Mouse (Mus musculus) bone marrow macrophage, adult 2 months (primary cell): ENCODE results near the gene H3f3a. TPM values are rescaled to one million over a fixed set of nuclear protein-coding genes. Genes with fewer than 3 reads are reported as not detected.

Experiments used
- H3K27ac ChIP-seq: 2 replicates; pipeline ENCODE4 v1.5.1; 2012; ENCODE audit warnings: low read depth, low read length; ENCODE audit not compliant: insufficient read depth
- H3K4me1 ChIP-seq: 2 replicates; pipeline ENCODE4 v1.6.1; 2012; ENCODE audit warnings: low read length; ENCODE audit not compliant: control insufficient read depth, insufficient read depth
- H3K4me3 ChIP-seq: 2 replicates; pipeline ENCODE4 v1.5.1; 2012; ENCODE audit warnings: mild to moderate bottlenecking, low read length, moderate library complexity; ENCODE audit not compliant: insufficient read depth
- CTCF ChIP-seq: IDR thresholded peaks from 2 replicates; pipeline ENCODE4 v1.5.1; 2012; ENCODE audit warnings: low read depth, mild to moderate bottlenecking, low read length, moderate library complexity
- POLR2A ChIP-seq: IDR thresholded peaks from 2 replicates; pipeline ENCODE4 v1.6.1; 2012; ENCODE audit warnings: mild to moderate bottlenecking, low read depth, low read length, borderline replicate concordance
- polyA plus RNA-seq: library from polyadenylated mRNA; stranded (reverse); fragments of >200 nt; gene quantifications from 2 replicates; pipeline ENCODE4 v1.2.4, GENCODE M21; 2012; ENCODE audit not compliant: missing spikeins, insufficient read depth, insufficient read length

The H3f3a gene
- polyA plus RNA-seq, 1 experiment = 1,000 TPM

GRCm38 (mm10) chr1:180823716-180824115 lies 10.0 kb upstream of the H3f3a start:
- Histone ChIP-seq H3K4me1 (peaks cover 27% of the 10 kb centered on the region), H3K4me3 (no peak overlapping the region), H3K27ac (no peak overlapping the region)
- TF ChIP-seq POLR2A = no peak
- TF ChIP-seq CTCF = no peak

DNA sequence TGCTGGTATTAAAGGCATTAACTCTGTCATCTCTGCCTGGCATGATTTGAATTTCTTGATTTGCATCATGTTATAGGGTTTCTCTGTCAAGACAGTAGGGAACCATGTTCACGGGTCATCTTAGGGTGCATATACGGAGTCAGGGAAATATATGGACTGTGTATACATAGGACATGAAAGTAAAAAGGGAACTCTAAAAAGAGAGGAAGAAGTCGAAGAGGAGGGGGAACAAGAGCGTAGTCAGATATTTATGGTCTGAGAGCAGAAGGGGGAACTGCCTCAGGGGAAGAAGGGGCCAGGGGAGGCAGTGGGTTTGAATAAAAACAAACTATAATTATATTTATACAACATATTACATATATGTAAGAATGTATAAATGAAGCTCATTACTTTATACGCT lies 8.5 kb upstream of the H3f3a start:
- Histone ChIP-seq H3K4me1 (peaks cover 26% of the 10 kb centered on the region), H3K27ac (peak overlapping the region; percentile 87)
- TF ChIP-seq POLR2A = no peak
- no peak for TF ChIP-seq CTCF

GRCm38 (mm10) chr1:180821101-180821500 lies 7.4 kb upstream of the H3f3a start:
- Histone ChIP-seq H3K4me3 (no peak overlapping the region), H3K27ac (no peak overlapping the region), H3K4me1 (peaks cover 17% of the 10 kb centered on the region)
- TF ChIP-seq POLR2A (no peak), CTCF (no peak)

More for the DNA sequence above, 8.5 kb upstream of the H3f3a start:
- no peak overlapping the region for H3K4me3 ChIP-seq

DNA sequence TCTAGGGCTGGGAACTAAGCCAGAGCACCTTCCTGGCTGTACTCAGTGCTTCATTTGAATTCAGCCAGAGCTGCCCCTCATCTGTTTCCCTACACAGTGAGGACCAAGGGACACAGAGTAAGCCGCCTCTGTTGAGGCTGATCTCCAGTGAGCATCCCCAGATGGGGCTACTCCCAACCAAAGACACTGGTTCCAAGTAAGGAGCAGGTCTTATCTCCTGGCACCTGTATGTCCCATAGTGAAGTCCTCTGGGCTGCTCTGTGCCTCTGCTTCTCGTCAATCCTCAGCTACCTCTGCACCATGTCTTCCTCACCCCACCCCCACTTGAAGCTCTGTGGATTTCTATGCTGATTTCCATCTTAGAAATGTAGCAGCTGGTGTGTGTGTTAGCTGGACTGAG lies 4.3 kb upstream of the H3f3a start:
- H3K4me3 ChIP-seq = no peak overlapping the region
- TF ChIP-seq CTCF (no peak), POLR2A (no peak)
- H3K27ac ChIP-seq = no peak overlapping the region
- peaks cover 21% of the 10 kb centered on the region for H3K4me1 ChIP-seq

DNA sequence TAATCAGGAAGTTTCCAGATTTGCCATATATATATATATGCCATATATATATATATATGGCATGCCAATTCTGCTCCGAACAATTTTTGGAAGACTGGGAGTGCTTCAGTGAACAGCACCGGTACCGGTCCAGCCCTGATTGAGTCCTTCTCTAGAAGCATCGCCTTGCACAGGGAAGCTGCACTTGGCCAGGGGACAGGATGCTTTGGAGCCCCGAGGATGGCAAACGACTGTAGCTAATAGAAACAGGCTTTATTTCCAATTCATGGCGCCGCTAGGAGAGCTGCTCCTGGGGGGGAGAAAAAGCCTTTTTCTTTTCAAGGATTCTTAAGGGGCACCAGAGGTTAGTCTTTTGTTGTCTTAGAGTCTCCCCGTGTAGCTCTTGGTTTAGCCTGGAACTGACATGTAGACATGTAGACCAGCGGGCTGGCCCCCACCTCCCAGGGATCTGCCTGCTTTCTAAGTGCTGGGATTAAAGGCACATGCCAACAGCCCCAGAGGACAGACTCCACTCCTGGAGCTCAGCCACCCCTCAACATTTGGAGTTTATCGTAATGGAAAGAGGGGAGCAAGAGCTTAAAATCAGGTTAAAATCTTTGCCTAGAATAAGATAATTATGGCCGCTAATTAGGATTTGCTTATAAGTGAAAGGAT lies 1.8 kb upstream of the H3f3a start:
- Histone ChIP-seq H3K4me3 (no peak overlapping the region), H3K27ac (no peak overlapping the region), H3K4me1 (peaks cover 14% of the 10 kb centered on the region)
- no peak for TF ChIP-seq CTCF
- no peak for TF ChIP-seq POLR2A

GRCm38 (mm10) chr1:180813409-180813884 lies 296 bp downstream of the H3f3a start:
- peak overlapping the region; percentile 96 for H3K27ac ChIP-seq
- H3K4me3 ChIP-seq = peak overlapping the region; percentile 99
- peaks cover 19% of the 10 kb centered on the region for H3K4me1 ChIP-seq
- TF ChIP-seq POLR2A (peak; percentile 81; the same call in 1 of the 2 replicates), CTCF (no peak)

DNA sequence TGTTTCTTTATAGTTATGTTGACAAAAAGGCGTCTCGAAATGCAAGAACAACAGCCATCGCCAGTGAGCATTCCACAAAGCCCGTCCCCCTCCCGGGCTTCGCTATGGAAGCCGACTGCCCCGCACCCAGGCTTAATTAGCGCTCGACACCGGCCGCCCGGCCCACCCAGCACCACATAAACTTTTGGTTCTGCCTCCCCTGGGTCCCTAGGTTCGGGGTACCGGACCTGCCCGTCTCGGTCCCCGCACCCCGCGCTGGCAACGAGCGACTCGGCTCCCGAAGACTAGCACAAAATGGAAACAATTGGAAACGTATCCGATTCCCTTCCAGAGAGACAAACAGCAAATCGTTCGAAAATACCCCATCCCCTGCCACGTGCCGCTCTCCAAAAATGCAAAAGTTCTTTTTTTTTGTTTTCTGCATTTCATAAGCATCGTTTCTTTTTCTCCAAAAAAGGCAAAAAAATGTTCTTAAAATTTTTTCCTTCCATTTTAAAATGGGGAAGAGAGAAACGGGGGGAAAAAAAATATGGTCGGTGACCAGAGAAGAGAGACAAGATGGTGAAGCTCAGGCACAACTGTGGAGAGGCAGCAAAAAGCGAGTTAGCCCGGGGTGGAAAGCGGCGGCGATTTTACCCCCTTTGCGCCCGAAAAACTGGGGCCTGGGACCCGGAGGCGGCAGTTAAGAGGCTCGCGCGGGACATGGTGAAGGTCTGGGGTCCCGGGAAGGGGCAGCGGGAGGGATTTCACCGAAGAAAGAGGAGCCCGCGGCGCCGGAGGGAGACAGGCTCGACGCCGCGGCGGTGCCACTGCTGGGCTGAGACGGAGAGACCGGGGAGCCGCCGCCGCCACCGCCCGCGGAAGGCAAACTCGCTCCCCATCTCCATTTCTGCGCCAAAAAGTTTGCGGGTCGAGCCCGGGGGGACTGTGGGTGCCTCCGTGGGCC lies 1.0 kb downstream of the H3f3a start:
- H3K27ac ChIP-seq = peak overlapping the region; percentile 96
- peaks cover 19% of the 10 kb centered on the region for H3K4me1 ChIP-seq
- TF ChIP-seq POLR2A = no peak
- no peak for TF ChIP-seq CTCF
- H3K4me3 ChIP-seq = peak overlapping the region; percentile 99

DNA sequence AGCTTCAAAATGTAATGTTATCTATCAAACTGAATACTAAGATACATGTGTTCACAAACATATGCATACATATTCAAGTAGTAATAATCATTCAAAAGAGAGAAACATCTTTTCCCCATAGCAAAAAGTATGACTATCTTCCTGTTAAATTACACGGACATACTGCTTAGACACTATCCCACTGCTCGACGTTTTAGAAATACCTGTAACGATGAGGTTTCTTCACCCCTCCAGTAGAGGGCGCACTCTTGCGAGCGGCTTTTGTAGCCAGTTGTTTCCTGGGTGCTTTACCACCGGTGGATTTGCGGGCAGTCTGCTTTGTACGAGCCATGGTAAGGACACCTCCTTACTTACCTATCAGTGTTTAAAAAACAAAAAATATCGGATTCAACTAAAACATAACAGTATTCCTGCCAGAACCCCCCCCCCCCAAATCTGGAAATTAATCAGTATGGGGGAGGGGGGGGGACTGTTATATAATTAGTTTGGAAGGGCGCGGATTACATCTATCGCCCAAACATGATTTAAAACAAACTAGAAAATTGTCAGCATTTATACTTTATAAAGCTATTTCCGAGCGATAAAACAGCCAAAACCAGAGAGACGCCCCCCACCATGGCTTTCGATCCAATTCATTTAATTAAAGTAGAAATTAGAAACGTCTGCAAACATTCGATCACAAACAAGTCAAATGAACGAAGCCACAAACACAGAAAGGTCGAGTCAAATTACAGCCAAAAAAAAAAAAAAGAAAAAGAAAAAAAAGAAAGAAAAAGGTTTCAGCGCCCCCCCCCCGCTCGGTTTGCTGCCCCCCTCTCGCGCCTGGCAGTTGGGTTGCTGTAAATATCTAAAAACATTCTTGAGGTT lies 1.9 kb downstream of the H3f3a start:
- peaks cover 19% of the 10 kb centered on the region for H3K4me1 ChIP-seq

DNA sequence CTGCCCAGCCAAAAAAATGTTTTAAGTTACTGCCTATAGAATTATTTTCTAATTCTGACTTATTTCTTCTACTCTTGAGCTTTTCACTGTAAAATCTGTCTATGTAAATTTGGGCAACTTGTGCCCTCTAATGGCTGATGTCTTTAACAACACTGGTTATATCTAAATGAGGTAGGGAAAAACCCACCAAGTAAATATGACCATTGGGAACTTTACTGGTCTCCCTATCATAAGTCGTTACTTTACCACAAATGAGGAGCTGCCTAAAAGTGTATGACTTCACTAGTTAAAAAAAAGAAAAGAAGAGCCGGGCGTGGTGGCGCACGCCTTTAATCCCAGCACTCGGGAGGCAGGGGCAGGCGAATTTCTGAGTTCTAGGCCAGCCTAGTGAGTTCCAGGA lies 2.8 kb downstream of the H3f3a start:
- Histone ChIP-seq H3K4me3 (peak overlapping the region; percentile 46), H3K27ac (no peak overlapping the region), H3K4me1 (peaks cover 19% of the 10 kb centered on the region)
- TF ChIP-seq CTCF = no peak
- TF ChIP-seq POLR2A = no peak

More for the DNA sequence above, 1.9 kb downstream of the H3f3a start:
- peak overlapping the region; percentile 99 for H3K4me3 ChIP-seq
- TF ChIP-seq CTCF (peak; percentile 36), POLR2A (no peak)
- H3K27ac ChIP-seq = peak overlapping the region; percentile 96
